Mouse (Mus musculus) E14TG2a.4 (cell line): Measurements from ENCODE around the gene Gcn1l1.

Source experiments
- CTCF ChIP-seq: conservative IDR thresholded peaks from 2 replicates; pipeline ENCODE4 v1.5.1; 2014; ENCODE audit warnings: low read length
- POU5F1 ChIP-seq: IDR thresholded peaks from 2 replicates; pipeline ENCODE4 v1.6.1; 2014; ENCODE audit warnings: low read length, borderline replicate concordance

DNA sequence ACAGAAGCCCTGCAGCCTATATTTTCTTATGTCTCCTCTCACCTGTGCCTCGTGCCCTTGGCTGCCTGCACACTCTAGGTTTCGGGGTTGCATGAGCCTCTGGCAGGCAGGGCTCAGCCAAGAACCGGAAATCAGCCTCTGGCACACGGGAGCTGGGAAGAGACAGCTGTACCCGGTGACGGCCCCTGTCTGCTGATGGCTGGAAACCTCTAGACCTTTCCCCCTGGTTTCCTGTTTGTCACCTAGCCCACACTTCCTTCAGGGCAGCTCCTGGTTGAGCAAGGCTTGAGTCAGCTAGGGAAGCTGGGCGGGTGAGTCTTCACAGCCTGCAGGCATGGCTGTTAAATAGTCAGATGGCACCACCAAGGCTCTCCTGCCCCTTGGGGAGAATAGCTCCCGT is 30.2 kb upstream of the Gcn1l1 start:
- TF ChIP-seq CTCF: no peak
- no peak for TF ChIP-seq POU5F1
